Mouse (Mus musculus): ENCODE data around the gene Cmtm2a.
"Not testable (repeated sequence)": the region's sequence is repeated elsewhere in the genome, so short reads cannot be mapped to it uniquely, and the experiment has no call there.

Cmtm2a gene

GRCm38 (mm10) chr8:104293081-104293480 is at the start of gene Cmtm2a:
Gene Cmtm2a, minus strand, starts transcription at chr8:104293181.
- not testable (repeated sequence) for DNase-seq

GRCm38 (mm10) chr8:104342426-104342825 is 49.4 kb upstream of the Cmtm2a start:
- DNase-seq = no peak

GRCm38 (mm10) chr8:104341678-104342077 is 48.7 kb upstream of the Cmtm2a start:
- DNase-seq = no peak

GRCm38 (mm10) chr8:104341106-104341561 is 48.2 kb upstream of the Cmtm2a start:
- DNase-seq = no peak

GRCm38 (mm10) chr8:104340233-104341105 is 47.5 kb upstream of the Cmtm2a start:
- DNase-seq = peak; percentile 86

- peak; percentile 39 for DNase-seq
Measured at GRCm38 (mm10) chr8:104339983-104340232, 46.9 kb upstream of the Cmtm2a start.

- no peak for DNase-seq
Measured at GRCm38 (mm10) chr8:104339229-104339982, 46.4 kb upstream of the Cmtm2a start, which contains the start of gene Cmtm3. Gene Cmtm3, plus strand, starts transcription at chr8:104339410.

GRCm38 (mm10) chr8:104337890-104338289 is 44.9 kb upstream of the Cmtm2a start:
- DNase-seq = peak; percentile 40

- DNase-seq = no peak
Measured at GRCm38 (mm10) chr8:104336806-104337205, 43.8 kb upstream of the Cmtm2a start.

- DNase-seq = no peak
Measured at GRCm38 (mm10) chr8:104334196-104334595, 41.2 kb upstream of the Cmtm2a start.

- no peak for DNase-seq
Measured at GRCm38 (mm10) chr8:104333786-104334185, 40.8 kb upstream of the Cmtm2a start.

GRCm38 (mm10) chr8:104332665-104333631 is 40.0 kb upstream of the Cmtm2a start:
- no peak for DNase-seq

- DNase-seq = not testable (repeated sequence)
Measured at GRCm38 (mm10) chr8:104321930-104322329, 28.9 kb upstream of the Cmtm2a start, which contains the start of gene Cmtm2b. Gene Cmtm2b, plus strand, starts transcription at chr8:104322230.

- not testable (repeated sequence) for DNase-seq
Measured at GRCm38 (mm10) chr8:104321267-104321666, 28.3 kb upstream of the Cmtm2a start, which contains the start of gene Gm11020. Gene Gm11020, plus strand, starts transcription at chr8:104321567.

GRCm38 (mm10) chr8:104313311-104313710 is 20.3 kb upstream of the Cmtm2a start:
- no peak for DNase-seq

- DNase-seq = not testable (repeated sequence)
Measured at GRCm38 (mm10) chr8:104312023-104312422, 19.0 kb upstream of the Cmtm2a start.

- not testable (repeated sequence) for DNase-seq
Measured at GRCm38 (mm10) chr8:104309441-104310155, 16.6 kb upstream of the Cmtm2a start, which contains the start of the genes Gm45711 and Cmtm1. Gene Gm45711, minus strand, starts transcription at chr8:104310081. Gene Cmtm1, minus strand, starts transcription at chr8:104310145.

- not testable (repeated sequence) for DNase-seq
Measured at GRCm38 (mm10) chr8:104308341-104308740, 15.4 kb upstream of the Cmtm2a start.

GRCm38 (mm10) chr8:104304962-104305361 is 12.0 kb upstream of the Cmtm2a start:
- no peak for DNase-seq

GRCm38 (mm10) chr8:104302536-104302935 is 9.6 kb upstream of the Cmtm2a start:
- not testable (repeated sequence) for DNase-seq

GRCm38 (mm10) chr8:104301577-104301976 is 8.6 kb upstream of the Cmtm2a start:
- not testable (repeated sequence) for DNase-seq

GRCm38 (mm10) chr8:104294396-104294795 is 1.4 kb upstream of the Cmtm2a start:
- no peak for DNase-seq

All from thymus, postnatal 14 days (tissue).